Mouse (Mus musculus) spleen, adult 2 months (tissue): ENCODE measurements around the gene Evx2.

Experiments used
- CTCF ChIP-seq: fragments of 200-500 bp; IDR thresholded peaks from 2 replicates; pipeline ENCODE4 v1.5.1; 2011; ENCODE audit warnings: mild to moderate bottlenecking, inconsistent platforms; ENCODE audit not compliant: insufficient read depth, insufficient read length, insufficient replicate concordance; ENCODE audit errors: extremely low read depth
- POLR2A ChIP-seq: fragments of 200-500 bp; IDR thresholded peaks from 2 replicates; pipeline ENCODE4 v1.6.1; 2011; ENCODE audit warnings: low read depth, low read length, inconsistent platforms

GRCm38 (mm10) chr2:74658024-74658666 lies 1.2 kb downstream of the Evx2 start:
- TF ChIP-seq POLR2A (no peak), CTCF (no peak)
